Comparison of ENCODE assay signal across 12 mouse cellular contexts in the genomic region with DNA sequence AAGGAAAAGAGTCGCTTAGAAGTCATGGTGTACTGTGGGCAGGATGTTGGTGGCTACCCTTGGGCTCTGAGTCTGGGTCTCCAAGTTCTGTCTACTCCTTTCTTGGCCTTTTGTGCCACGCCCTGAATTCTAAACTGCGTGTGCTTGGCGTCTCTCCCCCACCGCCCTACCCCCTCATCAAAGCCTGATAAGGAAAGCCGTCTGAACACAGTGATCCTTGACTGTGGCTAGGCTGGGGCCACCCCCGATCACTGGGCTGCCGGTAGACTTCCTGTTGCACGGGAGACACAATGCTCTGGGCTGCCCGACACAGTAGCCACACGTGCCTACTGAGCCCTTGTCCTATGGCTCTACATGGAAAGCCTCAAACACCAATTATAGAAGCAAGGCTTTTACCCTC.
DNase-seq lines count a peak whose midpoint lies in the region; ATAC-seq and TF ChIP-seq lines count a peak whose summit lies in the region.
"Had no signal": no experiment of that assay in that cellular context is flagged by ENCODE, and none has a peak within 500 bp of the region (broad histone marks: within the 10 kb centered on the region; RNA-seq: fewer than 3 reads in every experiment).

No protein-coding gene starts in this region.

- no peaks in the 10 kb centered on the region for H3K9me3 ChIP-seq in kidney, embryonic 15.5 days (replicated peaks)
- H3K9me3 ChIP-seq in G1E (replicated peaks) = no peaks in the 10 kb centered on the region
- no peaks in the 10 kb centered on the region for H3K9me3 ChIP-seq in intestine, embryonic 14.5 days (ENCODE audit: control insufficient read depth, low read length)
- H3K9me3 ChIP-seq in forebrain, embryonic 16.5 days (ENCODE audit: control insufficient read depth, low read length) = no peaks in the 10 kb centered on the region
- H3K9me3 ChIP-seq: embryonic facial prominence, embryonic 13.5 days; limb, embryonic 12.5 days had no signal

- H3K4me2 ChIP-seq in kidney, embryonic 15.5 days = no peak overlapping the region
- no peak overlapping the region for H3K4me2 ChIP-seq in intestine, embryonic 14.5 days (ENCODE audit: low read length)
- no peak overlapping the region for H3K4me2 ChIP-seq in forebrain, embryonic 16.5 days (ENCODE audit: low read length)
- H3K4me2 ChIP-seq: embryonic facial prominence, embryonic 13.5 days; limb, embryonic 12.5 days had no signal

- no peaks in the 10 kb centered on the region for H3K36me3 ChIP-seq in kidney, embryonic 15.5 days
- H3K36me3 ChIP-seq in G1E (replicated peaks) = no peaks in the 10 kb centered on the region
- no peaks in the 10 kb centered on the region for H3K36me3 ChIP-seq in intestine, embryonic 14.5 days (ENCODE audit: control insufficient read depth, insufficient read depth, low read length)
- no peaks in the 10 kb centered on the region for H3K36me3 ChIP-seq in forebrain, embryonic 16.5 days (ENCODE audit: control insufficient read depth, insufficient read depth)
- H3K36me3 ChIP-seq: embryonic facial prominence, embryonic 13.5 days; limb, embryonic 12.5 days had no signal

- no peak overlapping the region for H3K9ac ChIP-seq in kidney, embryonic 15.5 days
- H3K9ac ChIP-seq in intestine, embryonic 14.5 days (ENCODE audit: low read length) = no peak overlapping the region
- no peak overlapping the region for H3K9ac ChIP-seq in forebrain, embryonic 16.5 days (replicated peaks; ENCODE audit: low read depth, low read length)
- H3K9ac ChIP-seq: embryonic facial prominence, embryonic 13.5 days; limb, embryonic 12.5 days had no signal

- no peak for TF ChIP-seq CTCF in G1E (IDR thresholded peaks at IDR 0.05; ENCODE audit: low read depth, low read length)

- peaks cover 29% of the 10 kb centered on the region for H3K4me1 ChIP-seq in kidney, embryonic 15.5 days
- H3K4me1 ChIP-seq in G1E (ENCODE audit: insufficient read depth, low read depth, low read length) = peaks cover 44% of the 10 kb centered on the region
- peaks cover 11% of the 10 kb centered on the region; the same call in 1 of the 2 replicates for H3K4me1 ChIP-seq in intestine, embryonic 14.5 days (replicated peaks; ENCODE audit: control insufficient read depth, insufficient read depth, low read length)
- H3K4me1 ChIP-seq in forebrain, embryonic 16.5 days (replicated peaks; ENCODE audit: control insufficient read depth, insufficient read depth, low read length) = no peaks in the 10 kb centered on the region

- H3K27ac ChIP-seq in kidney, embryonic 15.5 days = no peak overlapping the region
- H3K27ac ChIP-seq in intestine, embryonic 14.5 days (ENCODE audit: low read depth) = no peak overlapping the region; the same call in 1 of the 2 replicates
- H3K27ac ChIP-seq in forebrain, embryonic 16.5 days (ENCODE audit: low read length) = no peak overlapping the region
- H3K27ac ChIP-seq: embryonic facial prominence, embryonic 13.5 days; limb, embryonic 12.5 days had no signal

- no peak overlapping the region for H3K4me3 ChIP-seq in kidney, embryonic 15.5 days (replicated peaks)
- H3K4me3 ChIP-seq in G1E (ENCODE audit: low read depth, low read length) = peak overlapping the region; percentile 21; the same call in 1 of the 2 replicates
- no peak overlapping the region for H3K4me3 ChIP-seq in intestine, embryonic 14.5 days (ENCODE audit: low read depth, low read length)
- no peak overlapping the region for H3K4me3 ChIP-seq in forebrain, embryonic 16.5 days (replicated peaks; ENCODE audit: low read length)
- H3K4me3 ChIP-seq: embryonic facial prominence, embryonic 13.5 days; limb, embryonic 12.5 days had no signal

- ATAC-seq in kidney, embryonic 15.5 days (replicated peaks; ENCODE audit: low FRiP score) = peak; percentile 38; the same call in 1 of the 2 replicates
- peak; percentile 79 for ATAC-seq in G1E (ENCODE audit: extremely low read depth, insufficient number of reproducible peaks, low FRiP score, poor library complexity, severe bottlenecking)
- peak; percentile 59; the same call in 1 of the 2 replicates for ATAC-seq in intestine, embryonic 14.5 days (replicated peaks; ENCODE audit: low FRiP score, low TSS enrichment, low read depth)
- ATAC-seq in monocyte, adult 5-6 weeks (replicated peaks; ENCODE audit: insufficient number of reproducible peaks, low FRiP score, low TSS enrichment, poor library complexity, severe bottlenecking) = peak; percentile 40; the same call in 1 of the 2 replicates
- ATAC-seq in forebrain, embryonic 16.5 days = no peak
- ATAC-seq: Patski had no signal

- no peaks in the 10 kb centered on the region for H3K27me3 ChIP-seq in kidney, embryonic 15.5 days
- H3K27me3 ChIP-seq in G1E (ENCODE audit: insufficient read depth, low read length) = peaks cover 7% of the 10 kb centered on the region; the same call in 1 of the 2 replicates
- no peaks in the 10 kb centered on the region for H3K27me3 ChIP-seq in intestine, embryonic 14.5 days (replicated peaks; ENCODE audit: control insufficient read depth, insufficient read depth, low read length)
- no peaks in the 10 kb centered on the region for H3K27me3 ChIP-seq in forebrain, embryonic 16.5 days (replicated peaks; ENCODE audit: control insufficient read depth, insufficient read depth, low read length)
- H3K27me3 ChIP-seq: embryonic facial prominence, embryonic 13.5 days; Patski had no signal

- 35% methylated on average over 11 of the region's 11 CpGs for WGBS in kidney, embryonic 15.5 days
- 24% methylated on average over 11 of the region's 11 CpGs for whole genome bisulfite sequencing in intestine, embryonic 14.5 days
- whole genome bisulfite sequencing in forebrain, embryonic 16.5 days = 76% methylated on average over 11 of the region's 11 CpGs

- DNase-seq in kidney, postnatal 4 days = no peak
- peak; percentile 64 for DNase-seq in G1E (ENCODE audit: low spot score)
- DNase-seq in intestine, embryonic 14.5 days (ENCODE audit: low spot score) = no peak
- no peak for DNase-seq in embryo, embryonic 9.5 days (ENCODE audit: extremely low spot score)
- DNase-seq in left cerebral cortex, adult 9 months (ENCODE audit: low spot score in 2 of 2) = no peak
- DNase-seq: kidney, adult 8-10 months had no signal
